8 mouse cellular contexts compared by ENCODE assay signal in genomic region chr2:165818985-165819948, GRCm38 (mm10).
DNase-seq lines count a peak whose midpoint lies in the region; ATAC-seq and TF ChIP-seq lines count a peak whose summit lies in the region.

No protein-coding gene starts in this region.

- intact Hi-C loops in left cerebral cortex, postnatal 36 days (cut with DNase I): loop anchor here (1.0 kb wide), 1 partner anchor 95 kb away; no protein-coding TSS in a partner anchor

- H3K27ac ChIP-seq in intestine, embryonic 16.5 days (ENCODE audit: low read length): no peak overlapping the region
- H3K27ac ChIP-seq in midbrain, embryonic 10.5 days (replicated peaks): no peak overlapping the region
- H3K27ac ChIP-seq in spleen, adult 2 months (ENCODE audit: insufficient read depth, low read length): no peak overlapping the region

- no peak overlapping the region for H3K4me3 ChIP-seq in intestine, embryonic 16.5 days (ENCODE audit: low read length)
- H3K4me3 ChIP-seq in midbrain, embryonic 10.5 days: no peak overlapping the region
- H3K4me3 ChIP-seq in spleen, adult 2 months (ENCODE audit: extremely low read depth, insufficient read depth, insufficient read length): no peak overlapping the region

- no peak for TF ChIP-seq POLR2A in spleen, adult 2 months (IDR thresholded peaks at IDR 0.05; ENCODE audit: low read depth, low read length)

- H3K4me2 ChIP-seq in intestine, embryonic 16.5 days (ENCODE audit: low read depth, low read length): no peak overlapping the region

- H3K27me3 ChIP-seq in intestine, embryonic 16.5 days (replicated peaks; ENCODE audit: control insufficient read depth, insufficient read depth, low read length): no peaks in the 10 kb centered on the region
- H3K27me3 ChIP-seq in midbrain, embryonic 10.5 days (ENCODE audit: low read depth, poor library complexity, severe bottlenecking): no peaks in the 10 kb centered on the region
- H3K27me3 ChIP-seq in spleen, adult 2 months (ENCODE audit: control insufficient read depth, insufficient read depth, low read length): no peaks in the 10 kb centered on the region

- DNase-seq in 3134 (ENCODE audit: extremely low read depth, insufficient read length, low spot score): peak; percentile 41
- DNase-seq in adrenal gland, adult (ENCODE audit: inconsistent age in 2 of 2, low spot score in 1 of 2): peak; percentile 57 to 90
- DNase-seq in embryo, embryonic 10.5 days (ENCODE audit: low spot score): peak; percentile 92
- peak; percentile 41 for DNase-seq in gastrocnemius, postnatal 25 days
- DNase-seq in left cerebral cortex, postnatal 36 days (ENCODE audit: low spot score in 2 of 2): peak; percentile 77 to 78
- peak; percentile 64 for DNase-seq in midbrain, embryonic 10.5 days (ENCODE audit: low spot score)
- peak; percentile 27 to 38 for DNase-seq in spleen, adult 2 months (ENCODE audit: low read depth in 1 of 2, low spot score in 2 of 2)

- ATAC-seq in intestine, embryonic 16.5 days: peak; percentile 57

- TF ChIP-seq CTCF in spleen, adult 2 months (IDR thresholded peaks at IDR 0.05; ENCODE audit: extremely low read depth, insufficient read depth, insufficient read length, insufficient replicate concordance): peak; percentile 70; the same call in 1 of the 2 replicates

- H3K36me3 ChIP-seq in intestine, embryonic 16.5 days (ENCODE audit: control insufficient read depth, insufficient read depth, low read length): peaks cover 23% of the 10 kb centered on the region
- H3K36me3 ChIP-seq in midbrain, embryonic 10.5 days: peaks cover 98% of the 10 kb centered on the region
- H3K36me3 ChIP-seq in spleen, adult 2 months (ENCODE audit: control insufficient read depth, insufficient read depth, low read length): peaks cover 34% of the 10 kb centered on the region

- WGBS in intestine, embryonic 16.5 days: 82% methylated on average over 10 of the region's 10 CpGs
- WGBS in midbrain, embryonic 10.5 days: 85% methylated on average over 10 of the region's 10 CpGs
- WGBS in spleen, adult 2 months: 62% methylated on average over 10 of the region's 10 CpGs

- H3K9ac ChIP-seq in intestine, embryonic 16.5 days (ENCODE audit: low read depth, low read length): no peak overlapping the region

- H3K9me3 ChIP-seq in intestine, embryonic 16.5 days (ENCODE audit: control insufficient read depth, low read length): no peaks in the 10 kb centered on the region
- no peaks in the 10 kb centered on the region for H3K9me3 ChIP-seq in midbrain, embryonic 10.5 days (replicated peaks)

- no peaks in the 10 kb centered on the region for H3K4me1 ChIP-seq in intestine, embryonic 16.5 days (ENCODE audit: control insufficient read depth, insufficient read depth, low read length)
- H3K4me1 ChIP-seq in midbrain, embryonic 10.5 days: peaks cover 4% of the 10 kb centered on the region; the same call in 1 of the 2 replicates
- no peaks in the 10 kb centered on the region for H3K4me1 ChIP-seq in spleen, adult 2 months (ENCODE audit: control insufficient read depth, insufficient read depth, insufficient read length)

Comparison
In these comparisons a context has a peak if more than half of its experiments do, and no peak if none do; other contexts are left out.
1. DNase-seq: peak in every context shown above with its lines; median percentile 92 in embryo, embryonic 10.5 days; 78 in left cerebral cortex, postnatal 36 days; 74 in adrenal gland, adult; 64 in midbrain, embryonic 10.5 days; 41 in 3134; 41 in gastrocnemius, postnatal 25 days; 32 in spleen, adult 2 months.